Mouse (Mus musculus) T-cell, adult 2 months (primary cell): Measurements from ENCODE around the gene Olfr1214.
"Not testable (repeated sequence)": the region's sequence is repeated elsewhere in the genome, so short reads cannot be mapped to it uniquely, and the experiment has no call there.

Experiments
- DNase-seq: peaks from one replicate; pipeline ENCODE4 v3.0.0; 2022; ENCODE audit warnings: low spot score

Gene Olfr1214

DNA sequence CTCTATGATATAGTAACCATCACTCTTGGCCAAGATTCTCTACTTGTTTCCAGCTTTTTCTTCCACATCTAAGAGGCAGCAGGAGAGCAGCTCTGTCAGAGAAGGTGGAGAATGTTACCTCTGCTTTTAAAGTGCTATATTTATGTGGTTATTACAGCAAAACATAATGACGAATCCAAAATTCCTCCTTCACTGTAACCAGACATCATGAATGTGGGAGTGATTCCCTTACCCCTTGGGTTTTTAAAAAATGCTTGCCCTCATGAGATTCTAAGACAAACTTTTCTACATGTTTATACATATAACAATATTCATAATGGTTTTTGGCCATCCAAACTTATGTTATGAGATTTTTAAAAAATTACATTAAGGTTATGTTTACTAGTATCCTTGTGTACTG, at the start of gene Olfr1214:
Gene Olfr1214 (minus strand): TSS at position 101 of the 400 bp plus-strand sequence.
- DNase-seq = no peak

- DNase-seq = no peak
Observed at GRCm38 (mm10) chr2:89031965-89032364, 39.5 kb upstream of the Olfr1214 start, which contains the start of gene Olfr1217. Gene Olfr1217, minus strand, starts transcription at chr2:89032065.

GRCm38 (mm10) chr2:89021436-89021835, 29.0 kb upstream of the Olfr1214 start:
- not testable (repeated sequence) for DNase-seq

DNA sequence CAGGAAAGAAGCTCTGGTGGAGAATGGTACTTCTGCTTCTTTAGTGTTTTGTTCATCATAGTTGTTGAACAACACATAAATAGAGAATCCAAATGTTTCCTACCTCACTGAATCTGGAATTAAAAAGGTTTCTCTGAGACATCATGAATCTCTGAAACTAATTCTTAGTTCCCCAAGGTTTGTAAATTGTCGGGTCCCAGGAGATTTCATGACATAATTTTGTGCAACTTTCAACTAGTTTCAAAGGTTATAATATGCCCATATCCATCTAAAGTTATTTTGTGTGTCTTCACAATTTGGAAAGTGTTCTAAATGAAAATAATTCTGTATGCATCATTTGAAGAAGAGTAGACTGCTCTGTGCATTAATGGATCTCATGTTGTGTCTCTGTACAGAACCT, 25.8 kb upstream of the Olfr1214 start, which contains the start of gene Olfr1216:
Gene Olfr1216 (minus strand): TSS at position 101 of the 400 bp plus-strand sequence.
- no peak for DNase-seq

DNA sequence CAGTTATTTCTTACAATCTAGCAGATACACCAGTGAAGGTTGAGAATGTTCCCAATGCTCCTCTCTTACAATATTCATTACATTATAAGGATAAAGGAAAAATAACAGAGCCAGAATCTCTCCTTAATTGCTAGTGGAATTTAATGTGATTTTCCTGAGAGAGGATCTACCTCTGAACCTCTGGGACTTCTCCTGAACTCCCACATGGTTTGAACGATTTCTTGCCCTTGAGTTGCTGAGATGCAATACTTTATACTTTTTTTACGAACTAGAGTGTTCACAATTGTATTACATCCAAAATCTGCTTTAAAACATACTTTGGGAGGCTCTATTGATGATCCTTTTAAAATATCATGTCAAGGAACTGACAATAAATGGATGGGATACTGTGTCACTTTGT, 14.4 kb upstream of the Olfr1214 start, which contains the start of gene Olfr1215:
Gene Olfr1215 (minus strand): TSS at position 101 of the 400 bp plus-strand sequence.
- DNase-seq = no peak

DNA sequence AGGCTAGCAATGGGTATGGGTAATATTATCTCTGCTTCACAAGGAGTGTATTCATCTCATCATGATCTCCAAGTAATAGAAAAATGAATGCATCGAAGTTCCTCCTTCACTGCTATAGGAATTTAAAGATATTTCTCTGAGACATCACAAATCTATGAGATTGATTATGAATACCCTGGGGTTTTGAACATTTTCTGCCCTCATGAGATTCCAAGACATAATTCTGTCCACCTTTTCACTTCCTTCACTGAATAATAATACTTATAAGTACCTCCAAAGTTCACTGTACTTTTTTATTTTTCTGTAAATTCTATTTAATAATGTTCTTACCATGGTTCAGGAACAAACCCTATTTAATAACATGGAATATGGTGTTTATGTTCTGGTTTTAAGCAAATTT, 12.3 kb downstream of the Olfr1214 start, which contains the start of gene Gm13762:
Gene Gm13762 (minus strand): TSS at position 101 of the 400 bp plus-strand sequence.
- no peak for DNase-seq

DNA sequence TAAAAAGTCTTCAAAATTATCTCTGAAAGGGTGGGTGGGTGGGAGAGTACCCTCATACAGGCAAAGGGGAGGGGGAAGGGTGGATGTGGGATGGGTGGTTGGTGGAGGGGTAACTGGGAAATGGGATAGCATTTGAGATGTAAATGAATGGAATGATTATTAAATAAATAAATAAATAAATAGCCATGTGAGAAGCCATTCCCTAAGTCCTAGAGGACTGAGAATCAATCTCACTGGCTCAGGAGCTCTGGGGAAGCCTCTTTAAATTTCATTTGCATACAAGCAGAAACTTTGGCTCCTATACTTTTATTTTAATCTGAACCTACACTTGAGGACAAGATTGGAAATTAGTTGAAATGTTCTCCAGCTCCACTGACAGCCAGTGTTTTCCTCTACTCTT, 38.8 kb downstream of the Olfr1214 start, which contains the start of gene Olfr1212:
Gene Olfr1212 (plus strand): TSS at position 301 of the 400 bp plus-strand sequence.
- DNase-seq = no peak

- DNase-seq = no peak
Observed at GRCm38 (mm10) chr2:88938011-88938410, 54.4 kb downstream of the Olfr1214 start, which contains the start of gene Olfr1211. Gene Olfr1211, minus strand, starts transcription at chr2:88938111.
